Mouse (Mus musculus) CH12.LX (cell line): ENCODE data around the gene Nudt22. TPM values are rescaled to one million over a fixed set of nuclear protein-coding genes. Genes with fewer than 3 reads are reported as not detected.

ENCODE experiments used
- DNase-seq: peaks from one replicate; pipeline ENCODE4 v3.0.0-alpha.2; 2013; ENCODE audit errors: extremely low read depth
- H3K27ac ChIP-seq: 2 replicates; pipeline ENCODE4 v1.5.1; 2012; ENCODE audit warnings: low read depth, mild to moderate bottlenecking, control low read depth, moderate library complexity; ENCODE audit not compliant: insufficient read depth
- H3K27me3 ChIP-seq: replicated peaks from 2 replicates; pipeline ENCODE3; 2012; ENCODE audit warnings: inconsistent platforms
- H3K36me3 ChIP-seq, 2 experiments: replicated peaks in 1 of 2; 2 replicates each; pipeline versions ENCODE3 to v1.6.1; 2012; ENCODE audit warnings: inconsistent platforms in 1 of 2, low read length in 1 of 2, mild to moderate bottlenecking in 1 of 2, mixed read lengths in 1 of 2, moderate library complexity in 1 of 2; ENCODE audit not compliant: control insufficient read depth in 1 of 2, insufficient read depth in 1 of 2
- H3K4me1 ChIP-seq, 2 experiments: 2 replicates each; pipeline ENCODE4 v1.6.1; 2012; ENCODE audit warnings: inconsistent platforms in 1 of 2, moderate library complexity in 1 of 2; ENCODE audit not compliant: insufficient read depth in 2 of 2, control insufficient read depth in 1 of 2
- H3K4me2 ChIP-seq: 2 replicates; pipeline ENCODE4 v1.6.1; 2012; ENCODE audit warnings: low read depth, mild to moderate bottlenecking, control low read depth; ENCODE audit not compliant: poor library complexity, insufficient read depth, severe bottlenecking
- H3K4me3 ChIP-seq, 3 experiments: fragments of 150-350 bp in 1 of 3; sonication (generic) in 1 of 3; replicated peaks in 1 of 3; 2 replicates each; pipeline versions ENCODE3 to v1.5.1; 2011 to 2012; ENCODE audit warnings: low read depth in 2 of 3, low read length in 2 of 3, mild to moderate bottlenecking in 2 of 3, moderate library complexity in 2 of 3, control low read depth in 1 of 3, improper control_type of control experiment in 1 of 3, inconsistent platforms in 1 of 3, mixed read lengths in 1 of 3; ENCODE audit not compliant: poor library complexity in 1 of 3
- H3K79me2 ChIP-seq: replicated peaks from 2 replicates; pipeline ENCODE4 v1.6.1; 2012; ENCODE audit warnings: mild to moderate bottlenecking, moderate library complexity; ENCODE audit not compliant: control insufficient read depth, poor library complexity, insufficient read depth, severe bottlenecking; ENCODE audit errors: extremely low read depth
- H3K9ac ChIP-seq: 2 replicates; pipeline ENCODE4 v1.6.1; 2012; ENCODE audit warnings: low read depth, mild to moderate bottlenecking, control low read depth, moderate library complexity; ENCODE audit not compliant: insufficient read depth
- H3K9me3 ChIP-seq: replicated peaks from 2 replicates; pipeline ENCODE3; 2012; ENCODE audit warnings: low read length, inconsistent platforms, mixed read lengths
- BHLHE40 ChIP-seq: IDR thresholded peaks from 2 replicates; pipeline ENCODE4 v1.6.1; 2011; ENCODE audit warnings: mild to moderate bottlenecking, low read depth, low read length, improper control_type of control experiment
- CHD1 ChIP-seq: IDR thresholded peaks from 2 replicates; pipeline ENCODE4 v1.6.1; 2012; ENCODE audit warnings: low read depth, low read length, improper control_type of control experiment, inconsistent platforms
- CHD2 ChIP-seq: IDR thresholded peaks from 2 replicates; pipeline ENCODE4 v1.6.1; 2011; ENCODE audit warnings: low read length, improper control_type of control experiment
- CTCF ChIP-seq, 2 experiments: IDR thresholded peaks in 1 of 2; conservative IDR thresholded peaks in 1 of 2; 2 replicates each; pipeline ENCODE4 v1.5.1; 2011 to 2012; ENCODE audit warnings: low read depth in 2 of 2, low read length in 2 of 2, improper control_type of control experiment in 1 of 2, inconsistent platforms in 1 of 2, mild to moderate bottlenecking in 1 of 2, moderate library complexity in 1 of 2
- E2F4 ChIP-seq: IDR thresholded peaks from 2 replicates; pipeline ENCODE4 v1.6.1; 2011; ENCODE audit warnings: low read depth, low read length, improper control_type of control experiment; ENCODE audit not compliant: insufficient replicate concordance
- ELF1 ChIP-seq: IDR thresholded peaks from 2 replicates; pipeline ENCODE4 v1.6.1; 2014; ENCODE audit warnings: low read depth, mild to moderate bottlenecking, inconsistent platforms, low read length, improper control_type of control experiment
- EP300 ChIP-seq: IDR thresholded peaks from 2 replicates; pipeline ENCODE4 v1.6.1; 2011; ENCODE audit warnings: low read length, improper control_type of control experiment
- ETS1 ChIP-seq: conservative IDR thresholded peaks from 2 replicates; pipeline ENCODE4 v1.6.1; 2012; ENCODE audit warnings: low read depth, mild to moderate bottlenecking, inconsistent platforms, low read length, improper control_type of control experiment, moderate library complexity
- GABPA ChIP-seq: IDR thresholded peaks from 2 replicates; pipeline ENCODE4 v1.6.1; 2012; ENCODE audit warnings: low read depth, low read length, improper control_type of control experiment, inconsistent platforms; ENCODE audit not compliant: insufficient replicate concordance
- HCFC1 ChIP-seq: IDR thresholded peaks from 2 replicates; pipeline ENCODE4 v1.6.1; 2012; ENCODE audit warnings: low read depth, mild to moderate bottlenecking, inconsistent platforms, low read length, improper control_type of control experiment
- IRF4 ChIP-seq: IDR thresholded peaks from 2 replicates; pipeline ENCODE4 v1.6.1; 2014; ENCODE audit warnings: low read depth, mild to moderate bottlenecking, inconsistent platforms, low read length, improper control_type of control experiment
- JUN ChIP-seq: IDR thresholded peaks from 2 replicates; pipeline ENCODE4 v1.6.1; 2011; ENCODE audit warnings: low read depth, mild to moderate bottlenecking, low read length, improper control_type of control experiment, moderate library complexity; ENCODE audit not compliant: insufficient read depth
- JUND ChIP-seq: conservative IDR thresholded peaks from 2 replicates; pipeline ENCODE4 v1.6.1; 2011; ENCODE audit warnings: low read depth, low read length, improper control_type of control experiment
- KAT2A ChIP-seq: IDR thresholded peaks from 2 replicates; pipeline ENCODE4 v1.6.1; 2012; ENCODE audit warnings: low read length, improper control_type of control experiment, inconsistent platforms; ENCODE audit not compliant: insufficient replicate concordance
- MAFK ChIP-seq: IDR thresholded peaks from 2 replicates; pipeline ENCODE4 v1.6.1; 2011; ENCODE audit warnings: low read length, improper control_type of control experiment; ENCODE audit not compliant: insufficient replicate concordance
- MAX ChIP-seq: IDR thresholded peaks from 2 replicates; pipeline ENCODE4 v1.6.1; 2011; ENCODE audit warnings: low read length, improper control_type of control experiment
- MAZ ChIP-seq: IDR thresholded peaks from 2 replicates; pipeline ENCODE4 v1.6.1; 2012; ENCODE audit warnings: low read depth, mild to moderate bottlenecking, inconsistent platforms, low read length, improper control_type of control experiment, moderate library complexity
- MEF2A ChIP-seq: IDR thresholded peaks from 2 replicates; pipeline ENCODE4 v1.6.1; 2014; ENCODE audit warnings: low read depth, mild to moderate bottlenecking, inconsistent platforms, low read length, improper control_type of control experiment, borderline replicate concordance
- MXI1 ChIP-seq: IDR thresholded peaks from 2 replicates; pipeline ENCODE4 v1.6.1; 2011; ENCODE audit warnings: mild to moderate bottlenecking, low read depth, low read length, improper control_type of control experiment
- MYC ChIP-seq: IDR thresholded peaks from 2 replicates; pipeline ENCODE4 v1.6.1; 2011; ENCODE audit warnings: low read depth, mild to moderate bottlenecking, improper control_type of control experiment, low read length
- NELFE ChIP-seq: IDR thresholded peaks from 2 replicates; pipeline ENCODE4 v1.6.1; 2011; ENCODE audit warnings: low read depth, low read length, improper control_type of control experiment
- NRF1 ChIP-seq: IDR thresholded peaks from 2 replicates; pipeline ENCODE4 v1.6.1; 2014; ENCODE audit warnings: low read depth, mild to moderate bottlenecking, inconsistent platforms, low read length, improper control_type of control experiment, moderate library complexity
- PAX5 ChIP-seq: IDR thresholded peaks from 2 replicates; pipeline ENCODE4 v1.6.1; 2012; ENCODE audit warnings: low read length, inconsistent platforms, mixed read lengths
- POLR2A ChIP-seq: IDR thresholded peaks from 2 replicates; pipeline ENCODE4 v1.6.1; 2011; ENCODE audit warnings: low read depth, mild to moderate bottlenecking, improper control_type of control experiment, low read length
- POLR2AphosphoS2 ChIP-seq: IDR thresholded peaks from 2 replicates; pipeline ENCODE4 v1.6.1; 2011; ENCODE audit warnings: low read depth, low read length, improper control_type of control experiment
- RAD21 ChIP-seq: IDR thresholded peaks from 2 replicates; pipeline ENCODE4 v1.6.1; 2011; ENCODE audit warnings: low read depth, mild to moderate bottlenecking, low read length, improper control_type of control experiment, moderate library complexity
- RCOR1 ChIP-seq: conservative IDR thresholded peaks from 2 replicates; pipeline ENCODE4 v1.6.1; 2012; ENCODE audit warnings: low read depth, mild to moderate bottlenecking, inconsistent platforms, low read length, improper control_type of control experiment
- SIN3A ChIP-seq: IDR thresholded peaks from 2 replicates; pipeline ENCODE4 v1.6.1; 2012; ENCODE audit warnings: low read length, improper control_type of control experiment, inconsistent platforms
- SMC3 ChIP-seq: IDR thresholded peaks from 2 replicates; pipeline ENCODE4 v1.6.1; 2011; ENCODE audit warnings: low read depth, low read length, improper control_type of control experiment
- TBP ChIP-seq: conservative IDR thresholded peaks from 2 replicates; pipeline ENCODE4 v1.6.1; 2011; ENCODE audit warnings: low read depth, low read length, improper control_type of control experiment
- TCF12 ChIP-seq: IDR thresholded peaks from 2 replicates; pipeline ENCODE4 v1.6.1; 2014; ENCODE audit warnings: low read depth, mild to moderate bottlenecking, inconsistent platforms, low read length, improper control_type of control experiment
- UBTF ChIP-seq: IDR thresholded peaks from 2 replicates; pipeline ENCODE4 v1.6.1; 2012; ENCODE audit warnings: low read depth, mild to moderate bottlenecking, inconsistent platforms, low read length, improper control_type of control experiment, moderate library complexity
- USF1 ChIP-seq: IDR thresholded peaks from 2 replicates; pipeline ENCODE4 v1.6.1; 2014; ENCODE audit warnings: low read depth, mild to moderate bottlenecking, inconsistent platforms, low read length, improper control_type of control experiment
- USF2 ChIP-seq: conservative IDR thresholded peaks from 2 replicates; pipeline ENCODE4 v1.6.1; 2011; ENCODE audit warnings: low read depth, low read length, improper control_type of control experiment
- ZC3H11A ChIP-seq: IDR thresholded peaks from 2 replicates; pipeline ENCODE4 v1.6.1; 2012; ENCODE audit warnings: low read depth, mild to moderate bottlenecking, inconsistent platforms, low read length, improper control_type of control experiment
- ZKSCAN1 ChIP-seq: IDR thresholded peaks from 2 replicates; pipeline ENCODE4 v1.6.1; 2012; ENCODE audit warnings: low read depth, inconsistent platforms, low read length, improper control_type of control experiment, borderline replicate concordance
- ZMIZ1 ChIP-seq: IDR thresholded peaks from 2 replicates; pipeline ENCODE4 v1.6.1; 2012; ENCODE audit warnings: low read depth, mild to moderate bottlenecking, inconsistent platforms, low read length, improper control_type of control experiment
- ZNF384 ChIP-seq: IDR thresholded peaks from 2 replicates; pipeline ENCODE4 v1.6.1; 2012; ENCODE audit warnings: low read depth, low read length, improper control_type of control experiment, inconsistent platforms
- dilution Hi-C: fragments of 300-500 bp; cut with MboI; formaldehyde crosslinking; loops from 2 replicates; pipeline ENCODE4 v1.14.3; 2020; ENCODE audit warnings: low sequenced_read_pairs; ENCODE audit not compliant: extremely low pct_unique_long_range_greater_than_20kb, extremely low pct_ligation_motif_present
- in situ Hi-C: fragments of 300-500 bp; cut with MboI; formaldehyde crosslinking; loops from 3 replicates; pipeline ENCODE4 v1.14.3; 2019; ENCODE audit warnings: low sequenced_read_pairs, low pct_ligation_motif_present, low pct_unique_long_range_greater_than_20kb, mixed read lengths
- polyA plus RNA-seq: library from polyadenylated mRNA; unstranded; fragments of >175 nt; gene quantifications from 2 replicates; pipeline ENCODE4 v1.2.1, GENCODE M21; 2012; ENCODE audit warnings: low read depth; ENCODE audit not compliant: insufficient read length
- total RNA-seq, 2 experiments: library from RNA; depleted of rRNA; stranded (reverse); fragments of 300-350 nt in 1 of 2; fragments of >200 nt in 1 of 2; gene quantifications; 2 replicates each; pipeline ENCODE4 v1.2.3; 2012 to 2014

Gene Nudt22
- total and polyA plus RNA-seq, 3 experiments: 11.1 to 24.6 (median 11.2) TPM

- DNase-seq: peak; percentile 70
- TF ChIP-seq ZC3H11A (no peak), GABPA (no peak), TBP (no peak), JUN (no peak), BHLHE40 (0 out of 2 replicates have a peak, but pooled peaks have one; percentile 2), POLR2A (no peak), CHD1 (no peak), USF2 (no peak), ZNF384 (no peak), IRF4 (no peak), UBTF (0 out of 2 replicates have a peak, but pooled peaks have one; percentile 23), CTCF (conservative IDR thresholded peaks at IDR 0.05 in 1 of 2, IDR thresholded peaks at IDR 0.05 in 1 of 2; ENCODE audit: low read depth in 2 of 2, low read length in 2 of 2) (no peak), MXI1 (no peak), ZMIZ1 (no peak; the same call in 1 of the 2 replicates), SMC3 (no peak), MYC (0 out of 2 replicates have a peak, but pooled peaks have one; percentile 19), CHD2 (peak; percentile 66), HCFC1 (no peak), ETS1 (no peak), JUND (no peak), ZKSCAN1 (no peak), RAD21 (no peak), E2F4 (no peak), NELFE (no peak), USF1 (no peak), SIN3A (no peak; the same call in 1 of the 2 replicates), MAZ (0 out of 2 replicates have a peak, but pooled peaks have one; percentile 11), RCOR1 (no peak), TCF12 (no peak), POLR2AphosphoS2 (no peak), EP300 (no peak), MAX (no peak), MEF2A (no peak), KAT2A (no peak), PAX5 (no peak), ELF1 (no peak), NRF1 (no peak), MAFK (no peak)
These were observed 16.9 kb downstream of the Nudt22 start for GRCm38 (mm10) chr19:6979001-6979479.

More at GRCm38 (mm10) chr19:6979001-6979479, 16.9 kb downstream of the Nudt22 start:
- H3K79me2 ChIP-seq: peaks cover 29% of the 10 kb centered on the region
- no peaks in the 10 kb centered on the region for H3K27me3 ChIP-seq
- in situ Hi-C loops (no loop called here), dilution Hi-C loops (no loop called here)
- H3K27ac ChIP-seq: peak overlapping the region; percentile 32; the same call in 1 of the 2 replicates
- peak overlapping the region; percentile 69 for H3K4me2 ChIP-seq
- peaks cover 15 to 45% of the 10 kb centered on the region in 2 experiments for H3K4me1 ChIP-seq
- no peaks in the 10 kb centered on the region for H3K9me3 ChIP-seq
- peak overlapping the region; percentile 66 to 83 (median 68) for H3K4me3 ChIP-seq
- peaks cover 21 to 47% of the 10 kb centered on the region in 2 experiments for H3K36me3 ChIP-seq
- peak overlapping the region; percentile 50; the same call in 1 of the 2 replicates for H3K9ac ChIP-seq
